Mouse (Mus musculus): ENCODE measurements at regions not wholly inside any gene's neighbourhood (a gene's known extent, or its start where the extent isn't known, plus 50 kb on each side); places are given as distances from the start of the nearest gene placed in this dataset.

GRCm38 (mm10) chr7:40674397-40674796 is 223.7 kb upstream of the Vstm2b start:
- H3K27ac ChIP-seq (ENCODE audit: insufficient read depth, low read depth, low read length, poor library complexity, severe bottlenecking): no peak overlapping the region
- no peak for TF ChIP-seq MAFK (IDR thresholded peaks at IDR 0.05; ENCODE audit: insufficient read depth, low read depth, low read length)
- TF ChIP-seq CHD2 (IDR thresholded peaks at IDR 0.05; ENCODE audit: low read depth, low read length): no peak
- TF ChIP-seq ZC3H11A (IDR thresholded peaks at IDR 0.05; ENCODE audit: borderline replicate concordance, low read depth, low read length): no peak
- H3K9ac ChIP-seq (ENCODE audit: insufficient read depth, low read depth, low read length, poor library complexity, severe bottlenecking): no peak overlapping the region
- H3K4me3 ChIP-seq (ENCODE audit: insufficient read depth in 1 of 2, low read depth in 1 of 2, low read length in 2 of 2, poor library complexity in 1 of 2, severe bottlenecking in 1 of 2): no peak overlapping the region
- in situ Hi-C loops (cut with MboI; ENCODE audit: low sequenced_read_pairs in 2 of 2, unreplicated experiment in 2 of 2): loop anchor here (25.0 kb wide), 2 partner anchors 362 to 812 kb away; no protein-coding TSS in a partner anchor
- no peaks in the 10 kb centered on the region for H3K4me1 ChIP-seq (ENCODE audit: control insufficient read depth in 2 of 2, insufficient read depth in 2 of 2, low read length in 2 of 2, poor library complexity in 1 of 2)
- H3K9me3 ChIP-seq (ENCODE audit: control insufficient read depth, insufficient read depth, low read depth, low read length): no peaks in the 10 kb centered on the region
- no peak for DNase-seq (ENCODE audit: low read depth, low spot score)
- no peaks in the 10 kb centered on the region for H3K36me3 ChIP-seq (ENCODE audit: control insufficient read depth, insufficient read depth, low read length, poor library complexity, severe bottlenecking)

DNA sequence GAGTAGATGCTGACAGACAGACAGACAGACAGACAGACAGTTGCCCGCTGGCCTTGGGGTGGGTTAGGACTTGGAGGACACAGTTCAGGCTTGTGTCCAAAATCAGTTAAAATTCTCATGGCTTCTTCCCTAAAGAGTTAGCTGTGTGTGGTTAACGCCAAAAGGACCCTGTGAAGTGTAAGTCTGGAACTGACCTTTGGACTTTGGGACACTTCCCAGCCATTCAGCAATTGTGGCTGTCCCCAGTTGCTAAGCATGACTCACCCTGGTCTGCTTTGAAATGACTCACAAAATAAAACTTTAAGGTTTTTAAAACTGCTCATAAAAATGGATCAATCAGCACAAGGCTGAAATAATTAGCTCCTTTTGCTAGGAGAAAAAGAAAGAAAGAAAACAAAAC is 220.5 kb upstream of the Vstm2b start:
- H3K9ac ChIP-seq (ENCODE audit: insufficient read depth, low read depth, low read length, poor library complexity, severe bottlenecking): no peak overlapping the region
- H3K27ac ChIP-seq (ENCODE audit: insufficient read depth, low read depth, low read length, poor library complexity, severe bottlenecking): no peak overlapping the region
- TF ChIP-seq CHD2 (IDR thresholded peaks at IDR 0.05; ENCODE audit: low read depth, low read length) (no peak), MAFK (IDR thresholded peaks at IDR 0.05; ENCODE audit: insufficient read depth, low read depth, low read length) (no peak), ZC3H11A (IDR thresholded peaks at IDR 0.05; ENCODE audit: borderline replicate concordance, low read depth, low read length) (no peak), HCFC1 (IDR thresholded peaks at IDR 0.05; ENCODE audit: borderline replicate concordance, insufficient read depth, low read length) (no peak), ZNF384 (IDR thresholded peaks at IDR 0.05; ENCODE audit: low read depth, low read length) (no peak)
- H3K9me3 ChIP-seq (ENCODE audit: control insufficient read depth, insufficient read depth, low read depth, low read length): no peaks in the 10 kb centered on the region
- H3K4me3 ChIP-seq (ENCODE audit: insufficient read depth in 1 of 2, low read depth in 1 of 2, low read length in 2 of 2, poor library complexity in 1 of 2, severe bottlenecking in 1 of 2): no peak overlapping the region
- H3K4me1 ChIP-seq (ENCODE audit: control insufficient read depth in 2 of 2, insufficient read depth in 2 of 2, low read length in 2 of 2, poor library complexity in 1 of 2): no peaks in the 10 kb centered on the region
- no peaks in the 10 kb centered on the region for H3K36me3 ChIP-seq (ENCODE audit: control insufficient read depth, insufficient read depth, low read length, poor library complexity, severe bottlenecking)
- DNase-seq (ENCODE audit: low read depth, low spot score): no peak
- in situ Hi-C loops (cut with MboI; ENCODE audit: low sequenced_read_pairs in 2 of 2, unreplicated experiment in 2 of 2): no loop called here

DNA sequence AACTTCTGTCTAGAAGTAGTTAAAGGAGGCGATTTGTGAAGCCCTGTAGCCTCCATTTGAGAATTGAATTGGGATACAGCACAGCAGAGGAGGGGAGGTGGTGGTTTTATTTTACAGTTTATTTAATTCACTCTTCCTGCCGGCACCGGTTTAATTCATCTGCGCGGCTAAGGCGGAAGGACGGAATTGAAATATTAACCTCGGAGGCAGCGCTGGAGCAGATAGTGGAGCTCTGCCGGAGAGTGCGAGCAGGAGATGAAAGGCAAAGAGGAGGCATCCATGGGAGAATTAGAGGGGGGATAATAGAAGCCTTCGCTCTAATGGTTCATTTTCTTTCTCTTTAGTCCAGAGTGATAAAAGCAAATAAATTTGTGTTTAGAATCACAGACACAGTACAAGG is 217.6 kb upstream of the Vstm2b start:
- no peak for DNase-seq (ENCODE audit: low read depth, low spot score)
- Histone ChIP-seq H3K9ac (ENCODE audit: insufficient read depth, low read depth, low read length, poor library complexity, severe bottlenecking) (no peak overlapping the region), H3K4me1 (ENCODE audit: control insufficient read depth in 2 of 2, insufficient read depth in 2 of 2, low read length in 2 of 2, poor library complexity in 1 of 2) (no peaks in the 10 kb centered on the region), H3K4me3 (ENCODE audit: insufficient read depth in 1 of 2, low read depth in 1 of 2, low read length in 2 of 2, poor library complexity in 1 of 2, severe bottlenecking in 1 of 2) (no peak overlapping the region), H3K9me3 (ENCODE audit: control insufficient read depth, insufficient read depth, low read depth, low read length) (no peaks in the 10 kb centered on the region), H3K27ac (ENCODE audit: insufficient read depth, low read depth, low read length, poor library complexity, severe bottlenecking) (no peak overlapping the region), H3K36me3 (ENCODE audit: control insufficient read depth, insufficient read depth, low read length, poor library complexity, severe bottlenecking) (no peaks in the 10 kb centered on the region)
- in situ Hi-C loops (cut with MboI; ENCODE audit: low sequenced_read_pairs in 2 of 2, unreplicated experiment in 2 of 2): no loop called here
- TF ChIP-seq MAFK (IDR thresholded peaks at IDR 0.05; ENCODE audit: insufficient read depth, low read depth, low read length) (no peak), ZNF384 (IDR thresholded peaks at IDR 0.05; ENCODE audit: low read depth, low read length) (no peak)

DNA sequence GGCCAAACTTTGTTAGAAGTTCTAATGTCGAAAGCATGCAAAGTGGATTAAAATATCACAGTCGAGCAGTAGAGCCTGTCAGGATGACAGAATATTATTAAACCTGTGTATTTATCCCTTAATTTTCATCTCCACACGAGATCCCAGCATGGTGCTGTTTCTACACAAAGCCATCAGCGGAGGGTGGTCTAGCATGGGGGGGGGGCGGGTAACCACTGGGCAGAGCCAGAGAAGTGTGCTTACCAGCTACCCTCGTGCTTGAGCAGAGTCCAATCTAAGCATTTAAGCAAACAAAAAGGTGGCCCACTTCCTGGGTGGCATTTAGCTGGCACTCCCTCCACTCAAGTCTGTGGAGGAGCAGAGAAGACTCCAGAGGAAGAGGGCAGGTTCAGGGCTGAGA is 217.1 kb upstream of the Vstm2b start:
- Histone ChIP-seq H3K9me3 (ENCODE audit: control insufficient read depth, insufficient read depth, low read depth, low read length) (no peaks in the 10 kb centered on the region), H3K27ac (ENCODE audit: insufficient read depth, low read depth, low read length, poor library complexity, severe bottlenecking) (no peak overlapping the region), H3K36me3 (ENCODE audit: control insufficient read depth, insufficient read depth, low read length, poor library complexity, severe bottlenecking) (no peaks in the 10 kb centered on the region), H3K4me1 (ENCODE audit: control insufficient read depth in 2 of 2, insufficient read depth in 2 of 2, low read length in 2 of 2, poor library complexity in 1 of 2) (no peaks in the 10 kb centered on the region), H3K4me3 (ENCODE audit: insufficient read depth in 1 of 2, low read depth in 1 of 2, low read length in 2 of 2, poor library complexity in 1 of 2, severe bottlenecking in 1 of 2) (no peak overlapping the region), H3K9ac (ENCODE audit: insufficient read depth, low read depth, low read length, poor library complexity, severe bottlenecking) (no peak overlapping the region)
- DNase-seq (ENCODE audit: low read depth, low spot score): no peak
- TF ChIP-seq ZNF384 (IDR thresholded peaks at IDR 0.05; ENCODE audit: low read depth, low read length) (no peak), CHD2 (IDR thresholded peaks at IDR 0.05; ENCODE audit: low read depth, low read length) (no peak), ZC3H11A (IDR thresholded peaks at IDR 0.05; ENCODE audit: borderline replicate concordance, low read depth, low read length) (no peak), MAFK (IDR thresholded peaks at IDR 0.05; ENCODE audit: insufficient read depth, low read depth, low read length) (no peak)
- in situ Hi-C loops (cut with MboI; ENCODE audit: low sequenced_read_pairs in 2 of 2, unreplicated experiment in 2 of 2): no loop called here

DNA sequence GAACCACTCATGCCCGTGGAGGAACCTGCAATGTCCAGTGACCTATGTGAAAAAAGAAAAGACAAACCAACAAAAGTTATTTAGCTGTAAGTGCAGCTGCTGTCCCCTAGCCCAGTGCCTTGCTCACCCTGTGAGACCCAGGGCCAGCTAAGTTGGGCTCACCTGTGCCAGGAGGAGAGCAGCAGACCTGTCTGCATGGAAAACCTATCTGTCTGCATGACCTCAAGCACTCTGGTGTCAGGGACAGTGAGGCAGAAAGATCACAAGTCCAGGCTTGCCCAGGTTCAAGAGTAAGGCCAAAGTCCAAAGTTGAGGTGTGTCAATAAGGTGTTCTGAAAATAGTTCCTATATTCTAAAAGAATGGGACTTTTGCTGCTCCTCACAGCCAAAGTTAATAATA is 215.0 kb upstream of the Vstm2b start:
- no peak overlapping the region for H3K27ac ChIP-seq (ENCODE audit: insufficient read depth, low read depth, low read length, poor library complexity, severe bottlenecking)
- H3K9me3 ChIP-seq (ENCODE audit: control insufficient read depth, insufficient read depth, low read depth, low read length): no peaks in the 10 kb centered on the region
- TF ChIP-seq MAFK (IDR thresholded peaks at IDR 0.05; ENCODE audit: insufficient read depth, low read depth, low read length) (no peak), ZC3H11A (IDR thresholded peaks at IDR 0.05; ENCODE audit: borderline replicate concordance, low read depth, low read length) (no peak), CHD2 (IDR thresholded peaks at IDR 0.05; ENCODE audit: low read depth, low read length) (no peak), HCFC1 (IDR thresholded peaks at IDR 0.05; ENCODE audit: borderline replicate concordance, insufficient read depth, low read length) (no peak), ZNF384 (IDR thresholded peaks at IDR 0.05; ENCODE audit: low read depth, low read length) (no peak)
- no peaks in the 10 kb centered on the region for H3K36me3 ChIP-seq (ENCODE audit: control insufficient read depth, insufficient read depth, low read length, poor library complexity, severe bottlenecking)
- H3K4me1 ChIP-seq (ENCODE audit: control insufficient read depth in 2 of 2, insufficient read depth in 2 of 2, low read length in 2 of 2, poor library complexity in 1 of 2): no peaks in the 10 kb centered on the region
- in situ Hi-C loops (cut with MboI; ENCODE audit: low sequenced_read_pairs in 2 of 2, unreplicated experiment in 2 of 2): no loop called here
- H3K9ac ChIP-seq (ENCODE audit: insufficient read depth, low read depth, low read length, poor library complexity, severe bottlenecking): no peak overlapping the region
- H3K4me3 ChIP-seq (ENCODE audit: insufficient read depth in 1 of 2, low read depth in 1 of 2, low read length in 2 of 2, poor library complexity in 1 of 2, severe bottlenecking in 1 of 2): no peak overlapping the region
- DNase-seq (ENCODE audit: low read depth, low spot score): no peak
